Mouse (Mus musculus): ENCODE measurements at regions not wholly inside any gene's neighbourhood (a gene's known extent, or its start where the extent isn't known, plus 50 kb on each side); places are given as distances from the start of the nearest gene placed in this dataset.

- Histone ChIP-seq H3ac (ENCODE audit: control insufficient read depth, insufficient read length, low read depth) (peak overlapping the region; percentile 14), H3K79me3 (ENCODE audit: low read depth) (no peaks in the 10 kb centered on the region), H3K27me3 (ENCODE audit: control insufficient read depth, insufficient read depth, insufficient read length) (no peaks in the 10 kb centered on the region), H3K79me2 (ENCODE audit: control insufficient read depth, insufficient read depth) (no peaks in the 10 kb centered on the region), H3K4me3 (ENCODE audit: insufficient read depth, poor library complexity, severe bottlenecking) (no peak overlapping the region), H3K36me3 (ENCODE audit: control insufficient read depth, insufficient read depth) (no peaks in the 10 kb centered on the region)
- no peak for TF ChIP-seq CTCF (IDR thresholded peaks at IDR 0.05; ENCODE audit: control insufficient read depth, insufficient read depth, insufficient read length)
- TF ChIP-seq CEBPB (IDR thresholded peaks at IDR 0.05; ENCODE audit: low read depth), result no peak
- TF ChIP-seq MAX (IDR thresholded peaks at IDR 0.05), result no peak
- TF ChIP-seq MYOD1 (IDR thresholded peaks at IDR 0.05; ENCODE audit: control insufficient read depth, insufficient read length, low read depth), result no peak
- TF ChIP-seq FOSL1 (IDR thresholded peaks at IDR 0.05; ENCODE audit: insufficient read depth, low read length, poor library complexity, severe bottlenecking), result no peak
- no peak for TF ChIP-seq MYOG (IDR thresholded peaks at IDR 0.05; ENCODE audit: control insufficient read depth, extremely low read depth, insufficient read length)
- peak; percentile 46 for TF ChIP-seq USF1 (IDR thresholded peaks at IDR 0.05; ENCODE audit: low read depth)
Observed at GRCm38 (mm10) chr13:52024832-52025481, 178.5 kb downstream of the Gadd45g start.

- no peaks in the 10 kb centered on the region for H3K27me3 ChIP-seq (ENCODE audit: control insufficient read depth, insufficient read depth, insufficient read length)
- no peaks in the 10 kb centered on the region for H3K79me3 ChIP-seq (ENCODE audit: low read depth)
- no peak overlapping the region for H3K4me3 ChIP-seq (ENCODE audit: insufficient read depth, poor library complexity, severe bottlenecking)
- H3K36me3 ChIP-seq (ENCODE audit: control insufficient read depth, insufficient read depth), result no peaks in the 10 kb centered on the region
- TF ChIP-seq MYOD1 (IDR thresholded peaks at IDR 0.05; ENCODE audit: control insufficient read depth, insufficient read length, low read depth) (peak; percentile 89), USF1 (IDR thresholded peaks at IDR 0.05; ENCODE audit: low read depth) (peak; percentile 66), CEBPB (IDR thresholded peaks at IDR 0.05; ENCODE audit: low read depth) (peak; percentile 81), MYOG (IDR thresholded peaks at IDR 0.05; ENCODE audit: control insufficient read depth, extremely low read depth, insufficient read length) (no peak), MAX (IDR thresholded peaks at IDR 0.05) (peak; percentile 75)
- H3K79me2 ChIP-seq (ENCODE audit: control insufficient read depth, insufficient read depth), result no peaks in the 10 kb centered on the region
- H3ac ChIP-seq (ENCODE audit: control insufficient read depth, insufficient read length, low read depth), result no peak overlapping the region
Observed at GRCm38 (mm10) chr13:52025482-52025848, 179.0 kb downstream of the Gadd45g start.

GRCm38 (mm10) chr13:52026291-52026690, 179.8 kb downstream of the Gadd45g start:
- Histone ChIP-seq H3K79me3 (ENCODE audit: low read depth) (no peaks in the 10 kb centered on the region), H3K27me3 (ENCODE audit: control insufficient read depth, insufficient read depth, insufficient read length) (no peaks in the 10 kb centered on the region), H3K4me3 (ENCODE audit: insufficient read depth, poor library complexity, severe bottlenecking) (no peak overlapping the region), H3ac (ENCODE audit: control insufficient read depth, insufficient read length, low read depth) (no peak overlapping the region), H3K36me3 (ENCODE audit: control insufficient read depth, insufficient read depth) (no peaks in the 10 kb centered on the region), H3K79me2 (ENCODE audit: control insufficient read depth, insufficient read depth) (no peaks in the 10 kb centered on the region)
- TF ChIP-seq MYOG (IDR thresholded peaks at IDR 0.05; ENCODE audit: control insufficient read depth, extremely low read depth, insufficient read length), result no peak
- TF ChIP-seq MYOD1 (IDR thresholded peaks at IDR 0.05; ENCODE audit: control insufficient read depth, insufficient read length, low read depth), result no peak
- TF ChIP-seq USF1 (IDR thresholded peaks at IDR 0.05; ENCODE audit: low read depth), result no peak
- no peak for TF ChIP-seq CEBPB (IDR thresholded peaks at IDR 0.05; ENCODE audit: low read depth)
- no peak for TF ChIP-seq MAX (IDR thresholded peaks at IDR 0.05)
- TF ChIP-seq CTCF (IDR thresholded peaks at IDR 0.05; ENCODE audit: control insufficient read depth, insufficient read depth, insufficient read length), result no peak
- TF ChIP-seq FOSL1 (IDR thresholded peaks at IDR 0.05; ENCODE audit: insufficient read depth, low read length, poor library complexity, severe bottlenecking), result no peak

DNA sequence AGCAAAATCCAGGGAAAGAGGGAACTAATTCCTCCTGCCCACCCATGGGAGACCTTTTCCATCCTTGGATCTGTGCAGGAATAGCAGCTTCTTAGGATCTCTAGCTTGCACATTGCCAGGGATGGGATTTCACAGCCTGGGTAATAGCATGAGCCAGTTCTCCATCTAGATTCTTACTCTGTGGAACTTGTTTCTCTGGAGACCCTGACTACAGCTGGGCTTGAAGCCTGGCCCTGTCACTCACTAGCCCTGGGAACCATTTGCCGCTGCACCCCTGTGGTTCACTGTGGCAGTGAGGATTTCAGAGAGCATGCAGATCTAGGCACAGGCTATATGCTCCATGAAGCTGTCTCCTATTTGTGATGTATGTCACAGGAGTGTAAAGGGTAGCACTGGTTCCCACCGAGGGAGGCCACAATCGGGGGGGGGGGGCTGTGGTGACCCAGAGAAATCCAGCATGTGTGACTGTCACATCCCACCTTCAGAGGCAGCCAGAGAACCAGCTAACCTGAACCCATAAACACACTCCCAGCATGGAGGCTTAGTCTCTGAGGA, 183.5 kb downstream of the Gadd45g start:
- no peak for TF ChIP-seq MYOG (IDR thresholded peaks at IDR 0.05; ENCODE audit: control insufficient read depth, extremely low read depth, insufficient read length)
- no peak for TF ChIP-seq FOSL1 (IDR thresholded peaks at IDR 0.05; ENCODE audit: insufficient read depth, low read length, poor library complexity, severe bottlenecking)
- TF ChIP-seq CTCF (IDR thresholded peaks at IDR 0.05; ENCODE audit: control insufficient read depth, insufficient read depth, insufficient read length), result no peak
- no peak for TF ChIP-seq MYOD1 (IDR thresholded peaks at IDR 0.05; ENCODE audit: control insufficient read depth, insufficient read length, low read depth)
- TF ChIP-seq USF1 (IDR thresholded peaks at IDR 0.05; ENCODE audit: low read depth), result no peak
- no peak for TF ChIP-seq MAX (IDR thresholded peaks at IDR 0.05)
- no peak for TF ChIP-seq CEBPB (IDR thresholded peaks at IDR 0.05; ENCODE audit: low read depth)
- H3K36me3 ChIP-seq (ENCODE audit: control insufficient read depth, insufficient read depth), result no peaks in the 10 kb centered on the region
- H3K79me2 ChIP-seq (ENCODE audit: control insufficient read depth, insufficient read depth), result no peaks in the 10 kb centered on the region
- no peaks in the 10 kb centered on the region for H3K27me3 ChIP-seq (ENCODE audit: control insufficient read depth, insufficient read depth, insufficient read length)
- no peak overlapping the region for H3K4me3 ChIP-seq (ENCODE audit: insufficient read depth, poor library complexity, severe bottlenecking)
- no peaks in the 10 kb centered on the region for H3K79me3 ChIP-seq (ENCODE audit: low read depth)
- H3ac ChIP-seq (ENCODE audit: control insufficient read depth, insufficient read length, low read depth), result no peak overlapping the region

GRCm38 (mm10) chr13:52031465-52031864, 185.0 kb downstream of the Gadd45g start:
- no peaks in the 10 kb centered on the region for H3K27me3 ChIP-seq (ENCODE audit: control insufficient read depth, insufficient read depth, insufficient read length)
- H3K36me3 ChIP-seq (ENCODE audit: control insufficient read depth, insufficient read depth), result no peaks in the 10 kb centered on the region
- H3K79me3 ChIP-seq (ENCODE audit: low read depth), result no peaks in the 10 kb centered on the region
- H3K79me2 ChIP-seq (ENCODE audit: control insufficient read depth, insufficient read depth), result no peaks in the 10 kb centered on the region
- no peak for TF ChIP-seq CTCF (IDR thresholded peaks at IDR 0.05; ENCODE audit: control insufficient read depth, insufficient read depth, insufficient read length)
- no peak for TF ChIP-seq MYOD1 (IDR thresholded peaks at IDR 0.05; ENCODE audit: control insufficient read depth, insufficient read length, low read depth)
- TF ChIP-seq MYOG (IDR thresholded peaks at IDR 0.05; ENCODE audit: control insufficient read depth, extremely low read depth, insufficient read length), result no peak
- no peak for TF ChIP-seq CEBPB (IDR thresholded peaks at IDR 0.05; ENCODE audit: low read depth)
- TF ChIP-seq MAX (IDR thresholded peaks at IDR 0.05), result no peak
- no peak for TF ChIP-seq FOSL1 (IDR thresholded peaks at IDR 0.05; ENCODE audit: insufficient read depth, low read length, poor library complexity, severe bottlenecking)
- TF ChIP-seq USF1 (IDR thresholded peaks at IDR 0.05; ENCODE audit: low read depth), result no peak
- H3ac ChIP-seq (ENCODE audit: control insufficient read depth, insufficient read length, low read depth), result no peak overlapping the region
- H3K4me3 ChIP-seq (ENCODE audit: insufficient read depth, poor library complexity, severe bottlenecking), result no peak overlapping the region

Measured in C2C12 (cell line).